Mouse (Mus musculus) limb, embryonic 10.5 days (tissue): ENCODE measurements around the gene Rrnad1. TPM values are rescaled to one million over a fixed set of nuclear protein-coding genes. Genes with fewer than 3 reads are reported as not detected.

Experiments used
- DNase-seq: peaks from one replicate; pipeline ENCODE4 v3.0.0-alpha.2; 2017; ENCODE audit warnings: low spot score
- H3K27ac ChIP-seq: fragments of 300-500 bp; sonication (generic); 2 replicates; pipeline ENCODE4 v1.5.1; 2016; ENCODE audit warnings: mild to moderate bottlenecking
- H3K27me3 ChIP-seq: fragments of 300-500 bp; sonication (generic); 2 replicates; pipeline ENCODE4 v1.6.1; 2016; ENCODE audit warnings: low read depth, mild to moderate bottlenecking; ENCODE audit not compliant: poor library complexity, severe bottlenecking
- H3K36me3 ChIP-seq: fragments of 300-500 bp; sonication (generic); 2 replicates; pipeline ENCODE4 v1.6.1; 2016; ENCODE audit warnings: mild to moderate bottlenecking, moderate library complexity
- H3K4me1 ChIP-seq: fragments of 300-500 bp; sonication (generic); 2 replicates; pipeline ENCODE4 v1.6.1; 2016
- H3K4me3 ChIP-seq: fragments of 300-500 bp; sonication (generic); 2 replicates; pipeline ENCODE4 v1.5.1; 2016; ENCODE audit warnings: mild to moderate bottlenecking, moderate library complexity
- H3K9me3 ChIP-seq: fragments of 300-500 bp; sonication (generic); replicated peaks from 2 replicates; pipeline ENCODE4 v1.6.1; 2016; ENCODE audit warnings: mild to moderate bottlenecking
- WGBS: fragments of 180-500 bp; shearing (Covaris S2); methylation state at CpG from one replicate; pipeline ENCODE4 v1.1.7; 2016; 5-methylcytosine and 5-hydroxymethylcytosine counted together
- polyA plus RNA-seq: library from polyadenylated mRNA; unstranded; fragments of >200 nt; fragmentation: Nextera tagmentation; extraction: Ambion mirVana; gene quantifications from 2 replicates; pipeline ENCODE4 v1.2.1, GENCODE M21; 2016

Rrnad1 gene
- polyA plus RNA-seq, 1 experiment from 2014 or later: 21.7 TPM

- Histone ChIP-seq H3K27ac (peak overlapping the region; percentile 93), H3K4me1 (peaks cover 83% of the 10 kb centered on the region), H3K27me3 (no peaks in the 10 kb centered on the region), H3K9me3 (no peaks in the 10 kb centered on the region), H3K4me3 (peak overlapping the region; percentile 75), H3K36me3 (peaks cover 44% of the 10 kb centered on the region)
- 7% methylated on average over 1 of the region's 1 CpGs for WGBS
- DNase-seq: no peak
These were observed 16.0 kb upstream of the Rrnad1 start for GRCm38 (mm10) chr3:87946541-87946860.

- peak overlapping the region; percentile 93 for H3K27ac ChIP-seq
- H3K27me3 ChIP-seq: no peaks in the 10 kb centered on the region
- H3K36me3 ChIP-seq: peaks cover 44% of the 10 kb centered on the region
- DNase-seq: peak; percentile 76
- peaks cover 77% of the 10 kb centered on the region for H3K4me1 ChIP-seq
- H3K9me3 ChIP-seq: no peaks in the 10 kb centered on the region
- H3K4me3 ChIP-seq: peak overlapping the region; percentile 75
- WGBS: 6% methylated on average over 12 of the region's 12 CpGs
These were observed 15.4 kb upstream of the Rrnad1 start for GRCm38 (mm10) chr3:87945781-87946540.

DNA sequence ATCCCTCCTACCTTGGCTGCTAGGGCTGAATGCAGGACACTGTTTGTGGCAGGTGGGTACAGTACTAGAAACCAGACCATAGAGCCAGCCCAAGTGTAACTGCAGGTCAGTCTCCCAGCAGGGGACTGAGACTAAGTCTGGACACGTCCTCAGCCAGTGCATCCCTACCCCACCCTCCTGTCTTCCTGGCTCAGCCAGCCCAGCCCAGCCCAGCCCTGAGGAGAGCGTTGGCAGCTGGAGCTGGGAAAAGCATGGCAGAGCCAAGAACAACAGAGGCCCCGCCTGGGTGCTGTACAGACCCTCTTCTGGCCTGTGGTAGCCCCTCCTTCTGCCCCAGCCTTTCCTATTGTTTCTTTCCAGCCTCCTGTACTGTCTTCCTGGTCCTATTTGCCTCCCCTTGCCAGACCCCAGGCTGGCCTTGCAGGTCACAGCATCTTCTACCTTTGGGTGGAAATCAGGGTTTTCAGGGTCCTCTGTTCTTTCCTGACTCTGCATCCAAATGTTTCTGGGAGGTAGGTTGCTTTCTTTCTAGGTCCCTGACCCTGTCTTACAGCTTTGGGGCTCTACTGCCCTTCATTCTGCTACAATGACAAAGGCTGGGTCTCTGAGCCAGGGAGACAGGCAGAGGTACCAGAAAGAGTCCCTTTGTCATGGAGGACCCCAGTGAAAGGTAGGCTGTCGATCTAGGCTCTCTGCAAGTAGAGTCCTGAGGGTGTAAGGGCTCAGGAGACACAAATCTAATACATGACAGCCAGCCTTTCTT lies 14.5 kb upstream of the Rrnad1 start:
- 29% methylated on average over 4 of the region's 4 CpGs for WGBS
- Histone ChIP-seq H3K27ac (peak overlapping the region; percentile 93), H3K27me3 (no peaks in the 10 kb centered on the region), H3K36me3 (peaks cover 51% of the 10 kb centered on the region), H3K9me3 (no peaks in the 10 kb centered on the region), H3K4me1 (peaks cover 68% of the 10 kb centered on the region), H3K4me3 (peak overlapping the region; percentile 75)
- DNase-seq: peak; percentile 49

DNA sequence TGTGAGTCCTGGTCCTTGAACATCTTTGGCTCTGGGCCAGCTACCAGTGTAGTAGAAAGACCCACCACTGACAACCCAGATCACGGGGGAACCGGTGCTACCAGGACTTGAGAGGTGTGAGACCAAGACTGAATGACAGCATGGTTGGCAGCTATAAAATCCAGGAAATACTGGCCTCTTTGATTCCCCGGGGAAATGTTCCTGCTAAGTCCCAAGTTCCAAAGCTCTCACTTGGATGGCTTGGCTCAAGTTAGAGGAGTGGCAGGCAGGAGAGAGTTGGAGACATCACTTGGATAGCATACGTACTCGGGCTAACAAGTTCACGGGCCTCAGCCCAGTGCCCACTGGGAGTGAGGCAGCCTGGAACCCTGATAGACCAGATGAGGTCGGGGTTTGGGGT lies 13.1 kb upstream of the Rrnad1 start:
- Histone ChIP-seq H3K9me3 (no peaks in the 10 kb centered on the region), H3K27ac (peak overlapping the region; percentile 53; the same call in 1 of the 2 replicates), H3K4me1 (peaks cover 55% of the 10 kb centered on the region), H3K4me3 (no peak overlapping the region), H3K36me3 (peaks cover 65% of the 10 kb centered on the region), H3K27me3 (no peaks in the 10 kb centered on the region)
- DNase-seq: no peak
- 58% methylated on average over 7 of the region's 7 CpGs for WGBS

DNA sequence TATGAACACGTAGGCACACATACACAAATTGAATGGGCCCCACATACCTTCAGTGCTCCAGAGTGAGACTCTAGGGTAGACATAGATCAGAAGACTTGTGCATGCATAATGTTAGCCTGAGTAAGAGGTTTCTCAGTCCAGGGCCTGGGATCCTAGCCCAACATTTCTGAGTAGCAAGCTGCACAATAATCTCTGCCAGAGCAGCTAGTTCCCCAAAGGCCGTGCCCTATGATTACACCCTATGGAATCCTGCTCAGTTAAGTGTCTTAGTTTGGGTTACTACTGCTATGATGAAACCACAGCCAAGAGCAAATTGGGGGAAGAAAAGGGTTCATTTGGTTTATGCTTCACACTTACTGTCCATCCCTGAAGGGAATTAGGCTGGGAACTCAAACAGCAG lies 12.0 kb upstream of the Rrnad1 start:
- peaks cover 76% of the 10 kb centered on the region for H3K36me3 ChIP-seq
- WGBS: 96% methylated on average over 2 of the region's 2 CpGs
- no peaks in the 10 kb centered on the region for H3K27me3 ChIP-seq

DNA sequence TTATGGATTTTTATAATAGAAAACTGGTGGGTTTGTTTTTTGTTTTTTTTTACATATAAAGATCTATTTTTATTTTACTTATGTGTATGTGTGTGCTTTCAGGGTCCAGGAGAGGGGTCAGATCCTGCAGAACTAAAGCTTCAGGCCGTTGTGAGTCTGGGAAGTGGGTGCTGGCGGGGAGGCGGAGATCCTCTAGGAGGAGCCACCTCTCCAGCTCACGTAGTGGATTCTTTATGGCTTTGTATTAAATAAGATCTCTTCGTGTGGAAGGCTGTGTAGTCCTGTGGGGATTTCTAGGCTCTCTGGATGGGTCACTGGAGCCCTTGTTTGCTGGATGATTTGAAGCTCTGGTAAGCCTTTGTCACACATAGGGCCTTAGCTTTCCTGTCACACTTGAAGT lies 10.1 kb upstream of the Rrnad1 start:
- Histone ChIP-seq H3K4me1 (peaks cover 31% of the 10 kb centered on the region), H3K36me3 (peaks cover 95% of the 10 kb centered on the region), H3K27ac (no peak overlapping the region), H3K9me3 (no peaks in the 10 kb centered on the region), H3K4me3 (no peak overlapping the region), H3K27me3 (no peaks in the 10 kb centered on the region)
- DNase-seq: no peak
- 81% methylated on average over 5 of the region's 5 CpGs for WGBS

More for the DNA sequence above, 12.0 kb upstream of the Rrnad1 start:
- Histone ChIP-seq H3K9me3 (no peaks in the 10 kb centered on the region), H3K4me3 (no peak overlapping the region), H3K27ac (no peak overlapping the region), H3K4me1 (peaks cover 44% of the 10 kb centered on the region)
- no peak for DNase-seq

GRCm38 (mm10) chr3:87935776-87936175 lies 5.3 kb upstream of the Rrnad1 start:
- Histone ChIP-seq H3K27me3 (no peaks in the 10 kb centered on the region), H3K9me3 (no peaks in the 10 kb centered on the region), H3K27ac (no peak overlapping the region; the same call in 1 of the 2 replicates), H3K4me1 (peaks cover 26% of the 10 kb centered on the region), H3K4me3 (no peak overlapping the region), H3K36me3 (peaks cover 96% of the 10 kb centered on the region)
- WGBS: 97% methylated on average over 2 of the region's 2 CpGs
- peak; percentile 93 for DNase-seq

GRCm38 (mm10) chr3:87935201-87935600 lies 4.7 kb upstream of the Rrnad1 start:
- Histone ChIP-seq H3K4me1 (peaks cover 26% of the 10 kb centered on the region), H3K27me3 (no peaks in the 10 kb centered on the region), H3K4me3 (no peak overlapping the region), H3K27ac (no peak overlapping the region), H3K9me3 (no peaks in the 10 kb centered on the region), H3K36me3 (peaks cover 90% of the 10 kb centered on the region)
- no peak for DNase-seq
- WGBS: 86% methylated on average over 4 of the region's 4 CpGs

DNA sequence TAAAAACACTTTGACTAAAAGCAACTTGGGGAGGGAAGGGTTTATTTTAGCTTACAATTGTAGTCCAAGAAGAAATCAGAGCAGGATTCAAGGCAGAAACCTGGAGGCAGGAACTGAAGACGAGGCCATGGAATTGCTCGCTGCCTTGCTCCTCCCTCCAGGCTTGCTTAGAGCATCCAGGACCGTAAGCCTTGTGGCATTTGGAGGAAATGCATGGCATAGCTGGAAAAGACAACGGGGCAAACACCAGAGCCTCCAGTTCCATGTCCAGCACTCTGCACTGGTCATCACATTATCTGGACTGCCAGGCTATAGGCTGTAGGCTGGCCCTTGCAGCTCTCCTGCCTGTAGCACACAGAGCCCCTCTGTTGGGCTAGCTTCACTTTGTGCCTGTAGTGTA lies 4.0 kb upstream of the Rrnad1 start:
- no peak for DNase-seq
- Histone ChIP-seq H3K4me1 (peaks cover 26% of the 10 kb centered on the region), H3K27me3 (no peaks in the 10 kb centered on the region), H3K4me3 (no peak overlapping the region), H3K9me3 (no peaks in the 10 kb centered on the region), H3K27ac (no peak overlapping the region), H3K36me3 (peaks cover 83% of the 10 kb centered on the region)
- WGBS: 77% methylated on average over 4 of the region's 4 CpGs

GRCm38 (mm10) chr3:87934026-87934425 lies 3.5 kb upstream of the Rrnad1 start:
- Histone ChIP-seq H3K36me3 (peaks cover 79% of the 10 kb centered on the region), H3K4me3 (no peak overlapping the region), H3K4me1 (peaks cover 30% of the 10 kb centered on the region), H3K9me3 (no peaks in the 10 kb centered on the region), H3K27me3 (no peaks in the 10 kb centered on the region), H3K27ac (no peak overlapping the region)
- WGBS: 88% methylated on average over 5 of the region's 5 CpGs
- DNase-seq: no peak

- Histone ChIP-seq H3K9me3 (no peaks in the 10 kb centered on the region), H3K36me3 (peaks cover 72% of the 10 kb centered on the region), H3K4me1 (peaks cover 25% of the 10 kb centered on the region), H3K27ac (peak overlapping the region; percentile 91), H3K4me3 (peak overlapping the region; percentile 75), H3K27me3 (no peaks in the 10 kb centered on the region)
- WGBS: 6% methylated on average over 26 of the region's 26 CpGs
- no peak for DNase-seq
These were observed 1.0 kb downstream of the Rrnad1 start for GRCm38 (mm10) chr3:87929341-87930077.

GRCm38 (mm10) chr3:87927452-87927851 lies 3.1 kb downstream of the Rrnad1 start:
- peaks cover 22% of the 10 kb centered on the region for H3K4me1 ChIP-seq
- H3K27ac ChIP-seq: no peak overlapping the region
- peaks cover 72% of the 10 kb centered on the region for H3K36me3 ChIP-seq
- no peaks in the 10 kb centered on the region for H3K27me3 ChIP-seq
- WGBS: 91% methylated on average over 5 of the region's 5 CpGs
- H3K4me3 ChIP-seq: no peak overlapping the region
- no peaks in the 10 kb centered on the region for H3K9me3 ChIP-seq
- no peak for DNase-seq

DNA sequence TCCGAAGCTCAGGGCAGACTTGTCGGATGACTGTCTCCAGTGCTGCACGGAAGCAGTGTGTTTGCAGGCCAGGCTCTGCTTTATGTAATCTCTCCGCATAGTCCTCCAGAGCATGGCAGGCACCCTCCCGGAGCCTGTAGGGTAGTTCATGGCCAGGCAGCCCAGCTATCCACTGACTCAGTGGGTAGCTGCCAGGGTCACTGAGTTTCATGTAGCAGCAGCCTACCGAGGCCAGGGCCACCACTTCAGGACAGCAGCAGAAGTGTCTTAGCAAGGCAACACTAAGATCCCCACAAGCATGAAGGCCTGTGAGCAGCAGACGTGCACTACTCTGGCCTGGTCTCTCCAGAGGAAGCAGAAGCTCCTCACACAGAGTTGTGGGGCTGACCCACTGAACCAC lies 5.5 kb downstream of the Rrnad1 start:
- DNase-seq: no peak
- Histone ChIP-seq H3K9me3 (no peaks in the 10 kb centered on the region), H3K27ac (no peak overlapping the region), H3K36me3 (peaks cover 71% of the 10 kb centered on the region), H3K4me1 (peaks cover 11% of the 10 kb centered on the region), H3K27me3 (no peaks in the 10 kb centered on the region), H3K4me3 (no peak overlapping the region)
- 85% methylated on average over 7 of the region's 7 CpGs for WGBS
